Mouse (Mus musculus) liver, embryonic 12.5 days (tissue): ENCODE data around the gene Add3. TPM values are rescaled to one million over a fixed set of nuclear protein-coding genes. Genes with fewer than 3 reads are reported as not detected.

ENCODE experiments used
- ATAC-seq: fragments of 200-750 bp; cut with Nextera tagmentation; 2 replicates; pipeline ENCODE4 v1.8.0; 2017; ENCODE audit warnings: moderate number of reproducible peaks, mild to moderate bottlenecking, moderate library complexity
- H3K27ac ChIP-seq: fragments of 300-500 bp; sonication (generic); 2 replicates; pipeline ENCODE4 v1.5.1; 2016; ENCODE audit warnings: mild to moderate bottlenecking
- H3K27me3 ChIP-seq: fragments of 300-500 bp; sonication (generic); replicated peaks from 2 replicates; pipeline ENCODE4 v1.6.1; 2016; ENCODE audit warnings: mild to moderate bottlenecking, moderate library complexity
- H3K36me3 ChIP-seq: fragments of 300-500 bp; sonication (generic); 2 replicates; pipeline ENCODE4 v1.6.1; 2016; ENCODE audit warnings: mild to moderate bottlenecking, moderate library complexity
- H3K4me1 ChIP-seq: fragments of 300-500 bp; sonication (generic); 2 replicates; pipeline ENCODE4 v1.6.1; 2016
- H3K4me2 ChIP-seq: fragments of 300-500 bp; sonication (generic); 2 replicates; pipeline ENCODE4 v1.6.1; 2016; ENCODE audit warnings: mild to moderate bottlenecking, moderate library complexity
- H3K4me3 ChIP-seq: fragments of 300-500 bp; sonication (generic); 2 replicates; pipeline ENCODE4 v1.5.1; 2016; ENCODE audit warnings: mild to moderate bottlenecking, moderate library complexity
- H3K9ac ChIP-seq: fragments of 300-500 bp; sonication (generic); 2 replicates; pipeline ENCODE4 v1.6.1; 2016; ENCODE audit warnings: mild to moderate bottlenecking, moderate library complexity
- H3K9me3 ChIP-seq: fragments of 300-500 bp; sonication (generic); replicated peaks from 2 replicates; pipeline ENCODE4 v1.6.1; 2016; ENCODE audit warnings: mild to moderate bottlenecking, moderate library complexity
- WGBS: fragments of 180-500 bp; shearing (Covaris S2); methylation state at CpG from one replicate; pipeline ENCODE4 v1.1.7; 2016; ENCODE audit not compliant: insufficient replicate concordance; 5-methylcytosine and 5-hydroxymethylcytosine counted together
- polyA plus RNA-seq: library from polyadenylated mRNA; unstranded; fragments of >200 nt; fragmentation: Nextera tagmentation; extraction: Ambion mirVana; gene quantifications from 2 replicates; pipeline ENCODE4 v1.2.1, GENCODE M21; 2016

Gene Add3
- polyA plus RNA-seq, 1 experiment from 2014 or later, result 42.2 TPM

DNA sequence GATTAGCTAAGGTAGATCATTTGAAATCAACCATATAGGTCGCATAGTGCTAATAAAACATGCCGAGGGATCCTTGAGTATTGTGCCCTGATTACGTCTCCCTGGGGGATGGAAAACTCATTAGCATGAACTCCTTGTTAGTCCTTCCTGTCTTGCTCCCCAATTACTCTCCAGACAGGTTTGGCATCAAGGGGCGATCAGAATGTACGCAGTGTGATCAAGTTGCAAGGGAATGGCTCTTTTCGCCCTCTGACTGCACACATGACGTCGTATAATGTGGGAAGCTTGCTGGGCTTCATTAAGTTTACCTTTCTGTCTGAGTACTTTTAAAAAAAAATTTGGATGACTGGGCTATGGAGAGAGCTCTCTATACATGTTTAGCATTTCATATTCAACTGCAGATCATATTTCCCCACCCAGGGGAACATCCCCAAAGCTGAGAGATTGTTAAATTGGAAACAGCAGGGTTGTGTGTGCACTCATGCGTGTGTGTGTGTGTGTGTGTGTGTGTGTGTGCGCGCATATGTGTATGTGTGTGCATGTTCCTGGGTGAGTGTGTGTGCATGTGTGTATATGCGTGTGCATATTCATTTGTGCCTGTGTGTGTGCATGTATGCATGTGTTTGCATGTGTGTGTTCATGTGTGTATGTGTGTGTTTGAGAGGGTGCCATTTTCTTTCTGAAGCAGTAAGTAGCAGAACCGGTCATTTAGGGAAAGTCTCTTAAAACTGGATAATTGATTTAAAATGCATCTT, 3.7 kb upstream of the Add3 start:
- no peak overlapping the region for H3K27ac ChIP-seq
- H3K36me3 ChIP-seq, result no peaks in the 10 kb centered on the region
- H3K27me3 ChIP-seq, result peaks cover 10% of the 10 kb centered on the region; the same call in 1 of the 2 replicates
- H3K9ac ChIP-seq, result no peak overlapping the region
- peaks cover 16% of the 10 kb centered on the region for H3K4me1 ChIP-seq
- H3K4me3 ChIP-seq, result no peak overlapping the region
- no peak for ATAC-seq
- no peak overlapping the region for H3K4me2 ChIP-seq
- H3K9me3 ChIP-seq, result no peaks in the 10 kb centered on the region
- WGBS, result 73% methylated on average over 13 of the region's 13 CpGs

DNA sequence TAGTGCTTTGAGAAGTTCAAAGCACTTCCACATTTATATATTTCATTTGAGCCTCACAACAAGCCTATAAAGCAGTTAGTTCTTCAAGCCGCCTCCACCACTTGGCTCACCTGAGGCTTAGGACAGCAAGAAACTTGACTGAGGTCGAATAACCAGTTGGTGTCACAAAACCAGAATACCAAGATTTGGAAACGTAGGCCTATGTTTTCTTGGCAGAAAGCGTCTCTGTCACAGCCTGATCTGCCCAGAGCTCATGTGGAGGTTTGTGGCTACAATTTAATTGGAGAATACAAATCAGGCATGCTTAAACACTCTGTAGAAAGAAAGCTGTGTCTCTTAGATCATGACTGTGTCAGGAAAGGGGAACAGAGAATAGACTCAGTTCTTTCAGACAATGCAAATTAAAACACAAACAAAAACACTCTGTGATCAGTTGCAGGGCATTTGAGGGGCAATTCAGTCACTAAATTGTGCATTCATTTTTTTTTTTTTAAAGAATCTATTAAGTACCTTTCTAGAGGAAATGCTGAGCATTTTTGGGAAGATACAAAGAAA, 3.0 kb upstream of the Add3 start:
- no peak overlapping the region for H3K4me3 ChIP-seq
- H3K27ac ChIP-seq, result no peak overlapping the region
- H3K27me3 ChIP-seq, result peaks cover 10% of the 10 kb centered on the region; the same call in 1 of the 2 replicates
- no peak overlapping the region for H3K9ac ChIP-seq
- H3K4me2 ChIP-seq, result no peak overlapping the region
- H3K36me3 ChIP-seq, result no peaks in the 10 kb centered on the region
- H3K9me3 ChIP-seq, result no peaks in the 10 kb centered on the region
- peaks cover 23% of the 10 kb centered on the region for H3K4me1 ChIP-seq
- 65% methylated on average over 4 of the region's 4 CpGs for WGBS
- ATAC-seq, result no peak

DNA sequence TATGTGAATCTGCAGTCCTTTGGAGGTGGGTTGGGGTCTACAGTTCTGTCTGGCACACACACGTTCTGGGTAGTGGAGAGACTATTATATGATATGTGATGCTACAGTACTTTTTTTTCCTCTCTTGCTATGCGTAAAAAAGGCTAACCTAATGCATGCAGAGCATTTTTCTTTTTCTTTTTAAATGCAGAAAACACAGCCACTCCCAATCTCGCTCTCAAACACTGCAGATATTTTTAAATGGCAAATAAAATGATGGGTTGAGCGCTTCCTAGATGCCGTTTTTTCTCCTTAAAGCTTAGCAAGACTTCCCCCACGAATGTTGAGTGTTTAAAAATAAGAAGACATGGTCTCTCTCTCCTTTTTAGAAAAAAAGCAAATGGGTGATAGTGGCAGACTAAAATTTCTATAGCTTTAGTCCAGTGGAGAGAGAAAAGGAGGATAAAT, 584 bp downstream of the Add3 start:
- no peak for ATAC-seq
- Histone ChIP-seq H3K27me3 (peaks cover 10% of the 10 kb centered on the region; the same call in 1 of the 2 replicates), H3K4me1 (peaks cover 49% of the 10 kb centered on the region), H3K9ac (peak overlapping the region; percentile 77), H3K27ac (peak overlapping the region; percentile 81; the same call in 1 of the 2 replicates), H3K36me3 (no peaks in the 10 kb centered on the region), H3K9me3 (no peaks in the 10 kb centered on the region), H3K4me2 (peak overlapping the region; percentile 100), H3K4me3 (peak overlapping the region; percentile 89)
- 3% methylated on average over 6 of the region's 6 CpGs for WGBS

DNA sequence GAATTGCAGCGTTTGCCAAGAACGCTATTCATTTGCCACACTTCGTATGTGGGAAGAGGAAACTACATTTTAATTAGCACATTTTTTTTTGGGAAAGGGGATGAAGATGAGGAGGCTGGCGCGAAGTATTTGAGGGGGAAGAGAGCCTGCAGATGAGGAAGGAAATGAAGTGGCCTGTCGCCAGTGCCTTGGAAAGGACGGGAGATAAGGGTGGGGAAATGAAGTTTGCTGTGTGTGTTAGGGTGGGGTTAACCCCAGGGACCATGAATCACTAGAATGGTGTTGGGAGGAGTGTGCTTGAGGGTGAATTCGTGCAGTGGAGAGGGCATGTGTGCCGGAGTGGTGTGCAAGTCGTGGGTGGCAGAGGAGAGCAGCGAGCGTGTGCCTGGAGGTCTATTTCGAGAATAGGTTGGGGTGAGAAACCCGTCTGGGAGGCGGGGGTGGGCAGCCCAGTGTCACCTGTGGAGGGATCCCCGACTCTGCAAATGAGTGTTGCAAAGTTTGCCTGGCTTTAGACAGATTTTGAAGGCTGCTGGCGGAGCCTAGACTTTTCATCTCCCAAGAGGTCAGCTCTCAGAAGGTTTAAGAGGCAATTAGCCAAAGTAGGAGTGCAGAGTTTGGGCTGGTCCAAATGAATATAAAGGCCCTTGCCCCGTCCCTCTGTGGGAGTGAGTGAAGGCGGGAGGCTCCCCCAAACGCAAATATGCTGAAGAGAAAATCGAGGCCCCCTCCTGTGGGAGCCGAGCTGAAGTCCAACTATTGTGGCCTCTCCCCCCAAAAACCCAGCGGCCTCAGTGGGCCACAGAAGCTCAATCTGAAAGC, 1.2 kb downstream of the Add3 start:
- peak overlapping the region; percentile 100 for H3K4me2 ChIP-seq
- H3K4me3 ChIP-seq, result peak overlapping the region; percentile 89
- H3K36me3 ChIP-seq, result no peaks in the 10 kb centered on the region
- peaks cover 8% of the 10 kb centered on the region; the same call in 1 of the 2 replicates for H3K27me3 ChIP-seq
- peaks cover 55% of the 10 kb centered on the region for H3K4me1 ChIP-seq
- H3K27ac ChIP-seq, result peak overlapping the region; percentile 81
- H3K9me3 ChIP-seq, result no peaks in the 10 kb centered on the region
- 1% methylated on average over 23 of the region's 23 CpGs for WGBS
- ATAC-seq, result no peak
- peak overlapping the region; percentile 77 for H3K9ac ChIP-seq

- H3K27ac ChIP-seq, result peak overlapping the region; percentile 81
- peaks cover 4% of the 10 kb centered on the region; the same call in 1 of the 2 replicates for H3K27me3 ChIP-seq
- under 1% methylated on average over 84 of the region's 84 CpGs for WGBS
- no peaks in the 10 kb centered on the region for H3K36me3 ChIP-seq
- H3K9ac ChIP-seq, result peak overlapping the region; percentile 95
- H3K4me2 ChIP-seq, result peak overlapping the region; percentile 100
- peak overlapping the region; percentile 89 for H3K4me3 ChIP-seq
- ATAC-seq, result peak; percentile 94
- H3K4me1 ChIP-seq, result peaks cover 62% of the 10 kb centered on the region
- no peaks in the 10 kb centered on the region for H3K9me3 ChIP-seq
Observed at GRCm38 (mm10) chr19:53142190-53143107, 2.2 kb downstream of the Add3 start.

DNA sequence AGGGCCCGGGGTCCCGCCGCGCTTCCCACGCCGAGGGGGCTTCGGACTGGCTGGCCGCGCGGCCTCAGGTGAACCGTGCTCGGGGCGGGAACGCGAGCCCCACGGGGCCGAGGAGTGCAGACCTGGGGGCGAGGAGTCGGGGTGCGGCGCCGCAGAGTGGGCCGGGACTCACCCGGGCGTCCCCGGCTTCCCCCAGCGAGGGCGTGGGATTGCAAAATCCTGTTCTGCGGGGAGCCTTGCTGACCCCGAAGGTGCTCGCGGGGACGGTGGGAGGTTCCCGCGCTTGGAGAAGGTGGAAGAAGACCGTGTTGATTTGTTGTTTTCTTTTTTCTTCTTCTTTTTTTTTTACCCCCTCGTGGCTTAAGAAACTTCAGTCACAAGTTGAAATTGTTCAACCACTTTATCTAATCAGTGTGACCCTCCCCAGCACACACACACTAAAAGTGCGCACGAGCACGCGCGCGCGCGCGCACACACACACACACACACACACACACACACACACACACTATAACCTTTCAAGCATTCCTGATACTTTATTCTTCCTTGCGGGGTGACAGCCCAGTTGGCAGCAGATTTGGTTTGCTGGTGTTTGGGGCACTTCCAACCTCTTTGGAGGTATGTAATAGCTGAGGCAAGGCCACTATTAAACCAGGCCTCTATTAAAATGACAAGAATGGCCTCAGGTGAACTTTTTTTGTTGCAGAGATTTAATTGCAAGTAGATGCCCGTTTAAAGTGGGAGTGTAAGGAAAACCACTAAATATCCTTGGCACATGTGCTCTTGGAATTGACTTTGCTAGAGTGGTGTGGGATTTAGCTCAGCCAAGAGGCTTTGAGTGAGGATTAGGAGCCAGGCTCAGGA, 3.1 kb downstream of the Add3 start:
- Histone ChIP-seq H3K27me3 (peaks cover 4% of the 10 kb centered on the region; the same call in 1 of the 2 replicates), H3K4me2 (peak overlapping the region; percentile 100), H3K27ac (peak overlapping the region; percentile 75), H3K4me3 (peak overlapping the region; percentile 89), H3K36me3 (no peaks in the 10 kb centered on the region), H3K9me3 (no peaks in the 10 kb centered on the region), H3K4me1 (peaks cover 63% of the 10 kb centered on the region), H3K9ac (peak overlapping the region; percentile 95)
- 0 out of 2 replicates have a peak, but pooled peaks have one; percentile 0 for ATAC-seq
- under 1% methylated on average over 48 of the region's 48 CpGs for WGBS

DNA sequence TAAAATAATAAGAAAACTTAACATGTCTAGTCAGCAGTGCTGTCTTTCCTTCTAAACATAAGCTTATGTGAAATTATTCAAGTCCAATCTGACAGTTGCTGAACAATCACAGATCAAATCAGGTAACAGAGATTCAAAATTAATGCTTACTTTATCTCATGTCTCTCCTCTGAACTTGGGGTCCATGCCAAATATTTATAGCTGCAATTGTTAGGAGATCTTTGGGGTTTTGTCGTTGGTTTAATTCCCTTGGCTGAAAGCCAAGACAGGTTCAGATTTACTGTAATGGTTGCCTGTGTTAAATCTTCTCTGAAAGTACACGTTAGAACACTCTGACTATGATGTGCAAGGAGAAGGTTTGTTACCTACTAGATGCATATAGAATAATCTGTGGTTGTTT, 4.8 kb downstream of the Add3 start:
- 50% methylated on average over 2 of the region's 2 CpGs for WGBS
- Histone ChIP-seq H3K4me2 (no peak overlapping the region), H3K4me3 (no peak overlapping the region)

GRCm38 (mm10) chr19:53149381-53149780, 9.1 kb downstream of the Add3 start:
- H3K4me2 ChIP-seq, result no peak overlapping the region
- no peak overlapping the region for H3K27ac ChIP-seq
- H3K36me3 ChIP-seq, result no peaks in the 10 kb centered on the region
- H3K9ac ChIP-seq, result no peak overlapping the region
- H3K4me3 ChIP-seq, result no peak overlapping the region
- peaks cover 50% of the 10 kb centered on the region for H3K4me1 ChIP-seq
- 59% methylated on average over 3 of the region's 3 CpGs for WGBS
- ATAC-seq, result no peak
- H3K9me3 ChIP-seq, result no peaks in the 10 kb centered on the region
- H3K27me3 ChIP-seq, result no peaks in the 10 kb centered on the region

More for the DNA sequence above, 4.8 kb downstream of the Add3 start:
- ATAC-seq, result no peak
- Histone ChIP-seq H3K27ac (no peak overlapping the region), H3K4me1 (peaks cover 66% of the 10 kb centered on the region), H3K9me3 (no peaks in the 10 kb centered on the region), H3K36me3 (no peaks in the 10 kb centered on the region), H3K27me3 (no peaks in the 10 kb centered on the region), H3K9ac (no peak overlapping the region)

- WGBS, result 81% methylated on average over 4 of the region's 4 CpGs
- Histone ChIP-seq H3K4me3 (no peak overlapping the region), H3K9me3 (no peaks in the 10 kb centered on the region), H3K27me3 (no peaks in the 10 kb centered on the region), H3K4me1 (peaks cover 45% of the 10 kb centered on the region; the same call in 1 of the 2 replicates), H3K9ac (no peak overlapping the region), H3K4me2 (no peak overlapping the region), H3K27ac (no peak overlapping the region), H3K36me3 (no peaks in the 10 kb centered on the region)
- no peak for ATAC-seq
Observed at GRCm38 (mm10) chr19:53152451-53152850, 12.2 kb downstream of the Add3 start.

- no peak for ATAC-seq
- Histone ChIP-seq H3K4me1 (peaks cover 44% of the 10 kb centered on the region; the same call in 1 of the 2 replicates), H3K27me3 (no peaks in the 10 kb centered on the region), H3K36me3 (no peaks in the 10 kb centered on the region), H3K9me3 (no peaks in the 10 kb centered on the region), H3K27ac (no peak overlapping the region), H3K4me3 (no peak overlapping the region), H3K9ac (no peak overlapping the region), H3K4me2 (no peak overlapping the region)
- WGBS, result 21% methylated on average over 4 of the region's 4 CpGs
Observed at GRCm38 (mm10) chr19:53153096-53153495, 12.9 kb downstream of the Add3 start.
